Mouse (Mus musculus) stomach, embryonic 15.5 days (tissue): Measurements from ENCODE around the gene Cldn5. TPM values are rescaled to one million over a fixed set of nuclear protein-coding genes. Genes with fewer than 3 reads are reported as not detected.

Experiments used
- ATAC-seq: fragments of 200-750 bp; cut with Nextera tagmentation; 2 replicates; pipeline ENCODE4 v1.8.0; 2017; ENCODE audit warnings: low read depth, moderate number of reproducible peaks, moderate TSS enrichment; ENCODE audit not compliant: insufficient read depth, low FRiP score
- H3K27ac ChIP-seq: fragments of 300-500 bp; sonication (generic); 2 replicates; pipeline ENCODE4 v1.5.1; 2015; ENCODE audit warnings: mild to moderate bottlenecking, inconsistent platforms
- H3K27me3 ChIP-seq: fragments of 300-500 bp; sonication (generic); replicated peaks from 2 replicates; pipeline ENCODE4 v1.6.1; 2015; ENCODE audit warnings: inconsistent platforms
- H3K36me3 ChIP-seq: fragments of 300-500 bp; sonication (generic); 2 replicates; pipeline ENCODE4 v1.6.1; 2015; ENCODE audit warnings: inconsistent platforms
- H3K4me1 ChIP-seq: fragments of 300-500 bp; sonication (generic); 2 replicates; pipeline ENCODE4 v1.6.1; 2015; ENCODE audit warnings: inconsistent platforms
- H3K4me2 ChIP-seq: fragments of 300-500 bp; sonication (generic); 2 replicates; pipeline ENCODE4 v1.6.1; 2015; ENCODE audit warnings: mild to moderate bottlenecking, inconsistent platforms
- H3K4me3 ChIP-seq: fragments of 300-500 bp; sonication (generic); replicated peaks from 2 replicates; pipeline ENCODE4 v1.5.1; 2015; ENCODE audit warnings: inconsistent platforms
- H3K9ac ChIP-seq: fragments of 300-500 bp; sonication (generic); 2 replicates; pipeline ENCODE4 v1.6.1; 2015; ENCODE audit warnings: inconsistent platforms
- H3K9me3 ChIP-seq: fragments of 300-500 bp; sonication (generic); 2 replicates; pipeline ENCODE4 v1.6.1; 2016; ENCODE audit warnings: inconsistent platforms
- WGBS: fragments of 180-500 bp; shearing (Covaris S2); methylation state at CpG from one replicate; pipeline ENCODE4 v1.1.7; 2015; 5-methylcytosine and 5-hydroxymethylcytosine counted together
- polyA plus RNA-seq: library from polyadenylated mRNA; unstranded; fragments of >200 nt; fragmentation: Nextera tagmentation; extraction: Ambion mirVana; gene quantifications from 2 replicates; pipeline ENCODE4 v1.2.1, GENCODE M21; 2015

The Cldn5 gene
- polyA plus RNA-seq, 1 experiment from 2014 or later = 30.9 TPM

DNA sequence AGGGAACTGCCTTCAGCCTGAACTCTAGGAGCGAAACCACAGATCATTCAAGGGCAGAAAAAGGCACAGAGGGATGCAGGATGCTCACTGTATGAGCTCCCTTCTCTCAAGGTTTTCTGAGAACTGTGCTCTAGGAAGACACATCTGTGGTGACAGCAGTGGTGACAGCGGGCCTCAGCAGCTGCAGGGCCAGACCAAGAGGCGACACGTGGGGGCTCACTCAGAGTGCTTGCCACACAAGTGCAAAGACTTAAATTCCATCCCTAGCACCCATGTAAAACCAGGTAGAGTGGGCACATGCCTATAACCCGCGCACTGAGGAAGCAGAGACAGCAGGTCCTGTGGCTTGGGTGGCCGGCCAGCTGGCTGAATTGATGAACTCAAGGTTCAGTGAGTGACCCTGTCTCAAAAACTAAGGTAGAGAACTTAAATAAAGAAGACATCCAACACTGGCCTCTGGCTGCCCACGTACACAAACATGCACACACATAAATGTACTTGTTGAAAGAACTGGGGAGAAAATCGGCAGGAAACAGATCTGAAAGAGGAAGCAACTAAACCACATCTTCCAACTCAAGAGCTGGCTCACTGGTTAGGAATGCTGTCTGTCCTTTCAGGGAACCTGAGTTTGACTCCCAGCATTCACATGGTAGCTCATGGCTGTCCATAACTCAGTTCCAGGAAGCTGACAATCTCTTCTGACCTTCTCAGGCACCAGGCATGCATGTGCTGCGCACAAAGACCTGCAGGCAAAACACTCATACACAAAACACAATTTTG, 12.2 kb downstream of the Cldn5 start:
- WGBS = 85% methylated on average over 10 of the region's 10 CpGs
- H3K27ac ChIP-seq = no peak overlapping the region
- no peak for ATAC-seq

DNA sequence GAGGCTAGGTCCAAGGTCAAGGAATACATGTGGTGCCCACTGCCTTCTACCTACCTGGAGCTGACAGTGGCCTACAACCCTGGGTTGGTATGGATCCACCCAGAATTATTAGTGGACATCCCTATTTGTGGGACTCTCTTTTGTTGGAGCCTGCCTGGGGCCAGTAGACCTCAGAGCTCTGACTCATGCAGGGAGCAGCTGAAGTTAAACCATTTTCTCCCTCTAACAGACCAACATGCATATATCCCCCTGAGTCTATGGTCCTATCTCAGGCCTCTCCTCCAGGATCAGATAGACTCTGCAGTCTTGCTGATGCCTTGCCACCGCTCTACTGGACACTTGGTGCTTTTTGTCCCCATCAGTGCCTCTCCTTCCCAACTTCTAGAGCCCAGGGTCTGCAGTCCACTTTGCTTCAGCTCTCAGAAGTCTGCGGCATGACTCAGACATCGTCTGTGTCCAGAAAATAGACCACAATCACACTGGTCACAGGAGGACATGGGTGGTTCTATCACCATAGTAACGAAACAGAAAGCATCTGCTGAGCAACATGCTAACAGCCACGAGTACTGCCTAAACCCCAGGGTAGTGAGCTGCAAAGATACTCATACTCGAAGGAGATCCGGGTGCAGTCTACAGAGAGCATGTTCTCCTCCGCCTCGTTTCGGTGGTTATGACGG, 18.7 kb downstream of the Cldn5 start:
- H3K4me2 ChIP-seq = no peak overlapping the region
- 93% methylated on average over 11 of the region's 11 CpGs for WGBS
- no peak overlapping the region for H3K4me3 ChIP-seq
- H3K27me3 ChIP-seq = no peaks in the 10 kb centered on the region
- no peaks in the 10 kb centered on the region for H3K4me1 ChIP-seq
- peaks cover 31% of the 10 kb centered on the region for H3K36me3 ChIP-seq
- H3K9ac ChIP-seq = no peak overlapping the region
- ATAC-seq = no peak
- no peak overlapping the region for H3K27ac ChIP-seq
- H3K9me3 ChIP-seq = no peaks in the 10 kb centered on the region

More for the DNA sequence above, 12.2 kb downstream of the Cldn5 start:
- H3K9ac ChIP-seq = no peak overlapping the region
- H3K4me3 ChIP-seq = no peak overlapping the region
- no peaks in the 10 kb centered on the region for H3K27me3 ChIP-seq
- H3K4me1 ChIP-seq = no peaks in the 10 kb centered on the region
- H3K4me2 ChIP-seq = no peak overlapping the region
- no peaks in the 10 kb centered on the region for H3K9me3 ChIP-seq
- H3K36me3 ChIP-seq = peaks cover 19% of the 10 kb centered on the region

DNA sequence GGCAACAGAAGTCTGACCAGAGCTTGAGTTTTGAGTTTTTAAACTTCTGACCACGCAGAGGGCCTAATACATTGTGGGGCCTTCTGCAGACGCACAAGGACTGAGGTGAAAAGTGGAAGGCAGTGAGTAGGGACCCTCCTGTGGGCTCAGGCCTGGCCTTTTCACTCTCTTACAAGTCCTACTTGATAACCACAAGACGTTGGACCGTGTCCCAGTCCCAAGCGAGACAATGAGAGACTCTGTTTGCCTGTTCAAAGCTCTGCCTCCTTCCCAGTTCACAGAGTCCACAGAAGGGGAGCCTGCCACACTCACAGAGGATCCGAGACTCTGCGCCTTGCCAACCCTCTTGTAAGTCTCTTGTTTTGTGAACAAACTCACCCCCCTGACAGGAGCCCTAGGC, 20.0 kb downstream of the Cldn5 start:
- Histone ChIP-seq H3K4me3 (no peak overlapping the region), H3K9me3 (no peaks in the 10 kb centered on the region), H3K9ac (no peak overlapping the region), H3K27ac (no peak overlapping the region), H3K4me1 (no peaks in the 10 kb centered on the region), H3K4me2 (no peak overlapping the region), H3K36me3 (peaks cover 39% of the 10 kb centered on the region), H3K27me3 (no peaks in the 10 kb centered on the region)
- no peak for ATAC-seq
- WGBS = 86% methylated on average over 7 of the region's 7 CpGs

DNA sequence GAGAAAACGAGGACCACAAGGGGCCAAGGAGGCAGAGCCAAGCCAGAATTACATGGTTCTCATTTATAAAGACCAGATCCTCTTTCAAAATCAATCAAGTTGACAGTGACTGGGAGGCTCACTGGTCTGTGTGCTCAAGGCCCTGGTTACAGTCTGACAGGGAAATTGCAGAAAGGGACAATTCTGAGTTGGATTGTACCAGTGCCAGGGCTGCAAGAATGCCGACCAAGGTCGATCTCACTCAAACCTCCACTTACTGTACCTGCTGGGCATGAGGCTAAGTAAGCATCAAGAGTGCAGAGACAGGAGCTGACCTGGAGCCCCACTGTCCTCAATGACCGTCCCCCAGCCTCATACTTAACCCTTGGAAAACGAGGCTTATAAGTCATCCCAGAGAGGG, 21.5 kb downstream of the Cldn5 start:
- no peaks in the 10 kb centered on the region for H3K27me3 ChIP-seq
- H3K36me3 ChIP-seq = peaks cover 37% of the 10 kb centered on the region
- no peaks in the 10 kb centered on the region for H3K4me1 ChIP-seq
- no peak overlapping the region for H3K4me3 ChIP-seq
- 91% methylated on average over 5 of the region's 5 CpGs for WGBS
- H3K9ac ChIP-seq = no peak overlapping the region
- H3K4me2 ChIP-seq = no peak overlapping the region
- no peaks in the 10 kb centered on the region for H3K9me3 ChIP-seq
- ATAC-seq = no peak
- no peak overlapping the region for H3K27ac ChIP-seq

DNA sequence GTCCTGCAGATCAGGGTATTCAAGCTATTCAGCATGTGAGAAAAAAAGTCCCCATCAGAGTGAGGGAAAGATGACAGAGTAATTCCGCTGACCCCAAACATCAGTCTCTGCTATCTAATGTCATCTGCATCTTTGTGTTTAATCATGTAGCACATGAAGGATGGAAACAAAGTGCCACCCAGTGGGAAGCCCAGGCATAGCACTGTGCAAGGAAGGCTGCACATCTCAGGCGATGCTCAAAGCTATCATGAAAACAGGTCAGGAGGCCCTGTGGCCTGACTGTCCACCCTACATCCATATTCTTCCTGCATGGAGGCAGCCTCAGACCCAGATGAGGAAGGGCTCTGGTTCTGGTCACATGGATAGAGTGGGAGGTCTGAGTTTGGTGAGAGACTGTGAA, 22.2 kb downstream of the Cldn5 start:
- Histone ChIP-seq H3K4me2 (no peak overlapping the region), H3K27me3 (no peaks in the 10 kb centered on the region), H3K36me3 (peaks cover 32% of the 10 kb centered on the region), H3K9ac (no peak overlapping the region), H3K4me3 (no peak overlapping the region), H3K4me1 (no peaks in the 10 kb centered on the region), H3K9me3 (no peaks in the 10 kb centered on the region), H3K27ac (no peak overlapping the region)
- 67% methylated on average over 2 of the region's 2 CpGs for WGBS
- ATAC-seq = no peak

DNA sequence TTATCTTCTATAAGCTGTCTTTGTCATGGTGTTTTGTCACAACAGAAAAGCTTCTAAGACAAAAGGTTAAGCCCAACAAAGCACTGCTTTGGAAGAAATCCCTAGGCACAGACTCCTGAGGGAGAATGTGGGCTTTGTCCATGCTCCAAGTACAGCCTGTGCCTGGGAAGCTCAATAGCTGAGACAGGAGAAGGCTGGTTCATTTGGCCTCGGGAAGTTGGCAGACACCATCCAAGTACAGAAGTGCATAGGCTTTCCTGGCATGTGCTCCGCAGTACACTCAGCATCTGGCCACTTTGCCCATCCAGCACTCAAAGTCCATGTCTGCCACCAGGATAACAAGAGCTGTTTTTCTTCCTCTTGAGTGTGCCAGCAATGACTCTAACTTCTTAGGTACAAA, 29.1 kb downstream of the Cldn5 start:
- Histone ChIP-seq H3K4me3 (no peak overlapping the region), H3K36me3 (peaks cover 27% of the 10 kb centered on the region), H3K9me3 (no peaks in the 10 kb centered on the region), H3K27me3 (no peaks in the 10 kb centered on the region), H3K27ac (no peak overlapping the region), H3K9ac (no peak overlapping the region), H3K4me2 (no peak overlapping the region), H3K4me1 (0 out of 2 replicates have a peak, but pooled peaks cover 4% of the 10 kb centered on the region)
- no peak for ATAC-seq
- 96% methylated on average over 2 of the region's 2 CpGs for WGBS

DNA sequence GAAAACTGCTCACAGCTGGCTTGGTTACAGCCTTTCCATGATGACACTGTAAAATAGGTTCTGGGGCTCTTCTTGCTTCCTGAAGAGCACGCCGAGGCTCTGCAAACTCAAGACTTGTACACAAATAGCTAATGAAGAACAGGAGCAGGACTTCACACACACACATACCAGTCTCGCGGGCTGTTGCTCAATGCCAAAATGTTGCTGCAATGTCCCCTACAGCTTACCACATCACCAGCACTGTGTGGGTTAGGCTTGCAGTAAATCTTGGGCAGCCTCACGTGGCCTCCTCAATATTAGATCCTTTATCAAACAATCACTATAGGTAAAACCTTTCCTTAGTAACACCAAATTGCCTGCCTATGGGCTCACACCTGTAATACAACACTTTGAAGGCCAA, 32.4 kb downstream of the Cldn5 start:
- no peak overlapping the region for H3K4me3 ChIP-seq
- H3K36me3 ChIP-seq = peaks cover 23% of the 10 kb centered on the region
- no peaks in the 10 kb centered on the region for H3K9me3 ChIP-seq
- H3K27ac ChIP-seq = no peak overlapping the region
- H3K9ac ChIP-seq = no peak overlapping the region
- H3K27me3 ChIP-seq = no peaks in the 10 kb centered on the region
- peaks cover 16% of the 10 kb centered on the region for H3K4me1 ChIP-seq
- WGBS = 92% methylated on average over 5 of the region's 5 CpGs
- ATAC-seq = no peak
- no peak overlapping the region for H3K4me2 ChIP-seq

DNA sequence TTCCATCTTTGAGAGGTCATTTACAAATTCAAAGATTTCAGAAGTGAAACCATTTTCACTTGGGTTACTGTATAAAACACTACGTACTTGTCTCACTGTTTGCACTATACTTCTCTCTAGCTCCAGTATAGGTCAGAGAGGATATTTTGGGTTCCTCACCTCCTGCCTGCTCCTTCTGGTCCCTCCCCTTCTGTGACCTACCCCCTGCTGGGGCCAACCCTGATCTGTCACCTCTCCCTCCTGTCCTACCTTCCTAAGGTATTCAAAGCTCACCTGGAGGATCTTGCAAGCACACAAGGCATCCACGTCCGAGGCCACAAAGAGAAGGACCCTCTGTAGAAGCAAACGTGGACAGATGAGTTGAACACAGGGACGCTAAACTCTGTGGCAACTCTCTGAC, 34.4 kb downstream of the Cldn5 start:
- ATAC-seq = peak; percentile 24; the same call in 1 of the 2 replicates
- 4% methylated on average over 5 of the region's 5 CpGs for WGBS
- Histone ChIP-seq H3K9ac (peak overlapping the region; percentile 55), H3K9me3 (no peaks in the 10 kb centered on the region), H3K4me3 (peak overlapping the region; percentile 64), H3K4me2 (peak overlapping the region; percentile 88), H3K27ac (peak overlapping the region; percentile 42; the same call in 1 of the 2 replicates), H3K27me3 (no peaks in the 10 kb centered on the region), H3K4me1 (peaks cover 16% of the 10 kb centered on the region), H3K36me3 (peaks cover 21% of the 10 kb centered on the region)

DNA sequence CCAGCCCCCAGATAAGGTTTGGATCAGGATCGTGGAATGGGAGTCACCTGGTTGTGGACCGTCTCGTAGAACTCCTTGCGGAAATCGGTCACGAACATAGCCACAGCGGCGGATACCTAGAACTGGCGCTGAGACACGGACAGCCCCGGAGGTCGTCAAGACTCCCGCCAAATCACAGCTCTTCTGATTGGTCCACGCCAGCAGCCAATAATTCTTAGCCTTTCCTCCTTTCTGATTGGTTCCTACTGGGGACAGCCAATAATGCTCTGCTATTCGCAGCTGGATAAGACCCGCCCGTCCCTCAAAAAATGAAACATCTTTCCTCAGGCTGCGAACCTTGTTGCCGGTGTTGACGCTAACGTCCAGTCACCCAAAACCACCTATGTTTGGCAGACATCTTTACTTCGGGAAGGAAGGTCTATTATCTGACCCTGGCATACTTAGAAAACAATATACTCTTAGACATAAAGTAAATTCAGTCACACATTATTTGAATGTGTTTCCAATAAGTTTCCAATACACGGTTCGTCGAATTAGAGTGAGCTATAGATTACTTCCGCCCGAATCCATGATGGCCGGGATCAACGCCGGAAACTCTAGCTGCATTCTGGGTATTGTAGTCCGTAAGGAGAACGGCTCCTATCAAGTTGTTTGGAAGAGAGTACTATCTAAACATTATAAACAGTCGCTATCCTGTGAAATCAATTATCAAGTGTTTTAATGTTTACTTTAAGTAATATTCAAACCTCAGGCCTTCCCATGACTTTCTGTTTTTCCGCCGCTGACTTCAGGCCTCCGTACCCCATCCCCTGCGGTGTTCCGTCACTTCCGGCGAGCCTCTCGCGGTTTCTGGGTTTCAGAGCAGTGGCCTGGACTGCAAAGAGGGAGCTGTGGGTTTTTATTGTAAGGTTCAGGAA, 35.1 kb downstream of the Cldn5 start, which contains the start of the genes Ufd1 and Cdc45:
Gene Ufd1, plus strand, starts transcription at position 312 of the 917 bp plus-strand sequence.
Gene Cdc45, minus strand, starts transcription at position 520 of the 917 bp plus-strand sequence.
- Histone ChIP-seq H3K4me3 (peak within 1 kb of the TSS; percentile 64), H3K4me1 (peaks cover 16% of the 10 kb centered on the region), H3K9me3 (no peaks in the 10 kb centered on the region), H3K27me3 (no peaks in the 10 kb centered on the region), H3K36me3 (peaks cover 21% of the 10 kb centered on the region), H3K9ac (peak within 1 kb of the TSS; percentile 87), H3K27ac (peak within 1 kb of the TSS; percentile 70), H3K4me2 (peak within 1 kb of the TSS; percentile 88)
- ATAC-seq = peak; percentile 96
- under 1% methylated on average over 42 of the region's 42 CpGs for WGBS

DNA sequence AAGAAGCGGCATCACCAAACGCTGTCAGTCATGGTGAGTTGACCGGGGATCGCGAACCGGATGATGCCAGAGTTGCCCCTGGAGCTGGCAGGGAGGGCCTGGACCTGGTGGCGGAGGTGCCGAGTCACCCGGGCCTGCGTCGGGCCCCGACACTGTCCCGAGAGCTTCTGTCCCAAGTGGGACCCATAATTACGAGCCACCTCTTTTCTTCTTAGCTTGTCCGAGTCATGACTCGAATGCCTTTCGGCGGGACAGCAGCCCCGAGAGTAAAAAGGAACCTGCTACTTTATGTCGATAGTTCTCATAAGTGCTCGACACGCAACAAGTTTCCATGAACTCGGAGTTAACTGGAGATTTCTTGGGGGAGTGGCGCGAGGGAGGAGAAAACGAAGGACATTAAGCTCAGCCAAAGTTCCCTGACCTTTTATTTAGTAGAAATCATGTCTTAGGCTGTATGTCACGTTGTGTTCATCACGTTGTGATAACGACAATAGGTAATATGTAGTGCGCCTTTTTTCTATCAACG, 35.8 kb downstream of the Cldn5 start:
- ATAC-seq = 0 out of 2 replicates have a peak, but pooled peaks have one; percentile 8
- H3K9ac ChIP-seq = peak overlapping the region; percentile 87
- peaks cover 16% of the 10 kb centered on the region for H3K4me1 ChIP-seq
- 1% methylated on average over 31 of the region's 31 CpGs for WGBS
- peak overlapping the region; percentile 88 for H3K4me2 ChIP-seq
- no peaks in the 10 kb centered on the region for H3K9me3 ChIP-seq
- no peaks in the 10 kb centered on the region for H3K27me3 ChIP-seq
- H3K27ac ChIP-seq = peak overlapping the region; percentile 70
- peaks cover 25% of the 10 kb centered on the region for H3K36me3 ChIP-seq
- H3K4me3 ChIP-seq = peak overlapping the region; percentile 64

DNA sequence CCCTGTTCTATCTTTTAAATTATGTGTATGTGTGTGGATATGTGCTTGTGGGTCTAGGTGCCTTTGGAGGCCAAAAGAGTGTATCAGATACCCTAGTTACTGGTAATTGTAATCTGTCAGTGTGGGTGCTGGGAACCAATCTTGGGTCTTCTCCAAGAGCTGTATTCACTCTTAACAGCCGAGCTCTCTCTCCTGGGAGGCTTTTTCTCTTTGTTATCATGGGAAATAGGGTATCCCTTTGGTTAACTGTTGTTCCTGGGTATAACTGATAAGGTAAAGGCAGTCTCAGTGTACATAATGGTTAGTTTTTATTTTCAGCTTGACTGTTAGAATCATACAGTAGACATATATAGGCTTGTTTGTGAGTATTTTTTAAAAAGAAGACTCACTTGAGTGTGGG, 45.7 kb downstream of the Cldn5 start:
- ATAC-seq = no peak
- no peak overlapping the region for H3K4me2 ChIP-seq
- H3K36me3 ChIP-seq = peaks cover 77% of the 10 kb centered on the region
- 79% methylated on average over 1 of the region's 1 CpGs for WGBS
- no peak overlapping the region for H3K9ac ChIP-seq
- H3K27me3 ChIP-seq = no peaks in the 10 kb centered on the region
- H3K27ac ChIP-seq = no peak overlapping the region
- H3K4me1 ChIP-seq = no peaks in the 10 kb centered on the region
- no peaks in the 10 kb centered on the region for H3K9me3 ChIP-seq
- no peak overlapping the region for H3K4me3 ChIP-seq
